ENCODE assay signal across 28 mouse cellular contexts in the genomic region with DNA sequence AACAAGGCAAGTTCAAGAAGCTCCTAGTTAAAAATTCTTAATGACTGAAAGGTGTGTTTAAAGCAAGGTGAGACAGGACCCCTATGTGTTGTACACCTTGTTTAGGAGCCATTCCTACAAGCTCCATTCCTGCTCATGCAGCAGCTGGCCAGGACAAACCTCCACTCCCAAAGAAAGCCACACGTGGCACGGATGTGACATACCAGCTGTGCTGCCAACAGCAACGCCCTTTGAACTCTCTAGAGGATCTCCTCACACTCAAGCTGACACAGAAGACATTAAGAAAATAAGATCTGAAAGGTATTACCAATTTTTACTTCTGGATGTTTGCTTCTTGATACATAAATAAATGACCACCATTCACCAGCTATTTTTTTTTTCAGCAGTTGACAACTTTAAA. TPM values are rescaled to one million over a fixed set of nuclear protein-coding genes. Genes with fewer than 3 reads are reported as not detected.
A peak's percentile ranks its signal among the peaks of the same experiment; 100 is the strongest.
DNase-seq lines count a peak whose midpoint lies in the region; ATAC-seq lines count a peak whose summit lies in the region.
"Had no signal": no experiment of that assay in that cellular context is flagged by ENCODE, and none has a peak within 500 bp of the region (broad histone marks: within the 10 kb centered on the region; RNA-seq: fewer than 3 reads in every experiment).

No protein-coding gene starts in this region.

- no peak overlapping the region for H3K9ac ChIP-seq in kidney, embryonic 15.5 days
- H3K9ac ChIP-seq: heart, embryonic 15.5 days; hindbrain, embryonic 13.5 days; lung, embryonic 15.5 days; neural tube, embryonic 12.5 days had no signal

- H3K4me2 ChIP-seq in kidney, embryonic 15.5 days, result no peak overlapping the region
- H3K4me2 ChIP-seq: heart, embryonic 15.5 days; hindbrain, embryonic 13.5 days; lung, embryonic 15.5 days; midbrain, embryonic 11.5 days; neural tube, embryonic 12.5 days had no signal

- no peaks in the 10 kb centered on the region for H3K9me3 ChIP-seq in kidney, embryonic 15.5 days (replicated peaks)
- H3K9me3 ChIP-seq: G1E; heart, embryonic 15.5 days; hindbrain, embryonic 13.5 days; lung, embryonic 15.5 days; neural tube, embryonic 12.5 days had no signal

- no peak for ATAC-seq in kidney, embryonic 15.5 days (replicated peaks; ENCODE audit: low FRiP score)
- ATAC-seq: forebrain, embryonic 16.5 days; midbrain, embryonic 16.5 days; Patski had no signal

- H3K27ac ChIP-seq in kidney, embryonic 15.5 days, result no peak overlapping the region
- H3K27ac ChIP-seq: heart, embryonic 15.5 days; hindbrain, embryonic 13.5 days; lung, embryonic 15.5 days; neural tube, embryonic 12.5 days; stomach, postnatal 0 days had no signal

- H3K36me3 ChIP-seq in kidney, embryonic 15.5 days, result peaks cover 26% of the 10 kb centered on the region
- H3K36me3 ChIP-seq: G1E had no signal

- no peak overlapping the region for H3K4me3 ChIP-seq in kidney, embryonic 15.5 days (replicated peaks)
- H3K4me3 ChIP-seq: erythroblast, embryonic 14.5 days; heart, embryonic 15.5 days; hindbrain, embryonic 13.5 days; lung, embryonic 15.5 days; myocyte; neural tube, embryonic 12.5 days had no signal

- peak; percentile 48 for DNase-seq in adrenal gland, postnatal 14 days
- no peak for DNase-seq in adrenal gland, postnatal 4 days (ENCODE audit: low spot score in 2 of 2)
- DNase-seq in kidney, adult 11 months, result peak; percentile 36
- peak; percentile 20 to 52 for DNase-seq in kidney, adult 8-10 months
- DNase-seq in kidney, postnatal 25 days, result peak; percentile 48 to 57
- DNase-seq in right cerebral cortex, postnatal 14 days, result no peak
- DNase-seq in gastrocnemius, postnatal 4 days (ENCODE audit: low spot score in 2 of 2), result no peak
- DNase-seq: cerebellum, adult 8-10 months; cerebellum, postnatal 25 days; heart, postnatal 36 days; liver; right cerebral cortex, adult 18-20 months; right cerebral cortex, postnatal 4 days; thymus, adult 18-20 months; thymus, postnatal 36 days had no signal

- WGBS in kidney, embryonic 15.5 days, result 37% methylated on average over 3 of the region's 3 CpGs

- H3K27me3 ChIP-seq in kidney, embryonic 15.5 days, result no peaks in the 10 kb centered on the region
- H3K27me3 ChIP-seq: heart, embryonic 15.5 days; hindbrain, embryonic 13.5 days; lung, embryonic 15.5 days; neural tube, embryonic 12.5 days; Patski had no signal

- H3K4me1 ChIP-seq in kidney, embryonic 15.5 days, result no peaks in the 10 kb centered on the region
- H3K4me1 ChIP-seq: hindbrain, embryonic 13.5 days; lung, embryonic 15.5 days; neural tube, embryonic 12.5 days had no signal

RNA-seq across cellular contexts. Expression of a gene that starts 59.0 kb away (rescaled TPM):
- total RNA-seq in adrenal gland, postnatal 14 days (2021), result 18.7 and 20.3 TPM in 2 replicates
- 10 to 100 TPM; 24.3 to 28.9 TPM for total RNA-seq in adrenal gland, postnatal 4 days (2021)
- polyA plus RNA-seq in kidney, embryonic 15.5 days (2015; fragmentation: Nextera tagmentation; extraction: Ambion mirVana), result 26.8 and 29.7 TPM in 2 replicates
- 10 to 100 TPM; 17.7 to 18.3 TPM for total RNA-seq in gastrocnemius, postnatal 4 days (2021)

Comparison
In these comparisons a context has a peak if more than half of its experiments do, and no peak if none do; other contexts are left out.
1. DNase-seq: peak in adrenal gland, postnatal 14 days (single experiment), kidney, adult 11 months (single experiment), kidney, adult 8-10 months (2 of 2) and kidney, postnatal 25 days (2 of 2); none in adrenal gland, postnatal 4 days (0 of 2), right cerebral cortex, postnatal 14 days (single experiment) and gastrocnemius, postnatal 4 days (0 of 2).